Mouse (Mus musculus) liver, postnatal 0 days (tissue): Measurements from ENCODE around the gene Olfr1228. TPM values are rescaled to one million over a fixed set of nuclear protein-coding genes. Genes with fewer than 3 reads are reported as not detected.

Experiments used
- ATAC-seq: fragments of 200-750 bp; cut with Nextera tagmentation; 2 replicates; pipeline ENCODE4 v1.8.0; 2017; ENCODE audit warnings: mild to moderate bottlenecking, moderate library complexity
- DNase-seq: peaks from one replicate; pipeline ENCODE4 v3.0.0-alpha.2; 2016
- H3K27ac ChIP-seq: fragments of 300-500 bp; sonication (generic); 2 replicates; pipeline ENCODE4 v1.5.1; 2014; ENCODE audit warnings: antibody characterized with exemption, moderate library complexity, mild to moderate bottlenecking, low read depth
- H3K27me3 ChIP-seq: fragments of 300-500 bp; sonication (generic); 2 replicates; pipeline ENCODE4 v1.6.1; 2014; ENCODE audit warnings: low read length, control low read depth, mixed read lengths; ENCODE audit not compliant: insufficient read depth
- H3K36me3 ChIP-seq: fragments of 300-500 bp; sonication (generic); replicated peaks from 2 replicates; pipeline ENCODE4 v1.6.1; 2014; ENCODE audit warnings: mild to moderate bottlenecking, control low read depth, low read length, moderate library complexity, mixed read lengths; ENCODE audit not compliant: insufficient read depth
- H3K4me1 ChIP-seq: fragments of 300-500 bp; sonication (generic); 2 replicates; pipeline ENCODE4 v1.6.1; 2014; ENCODE audit warnings: antibody characterized with exemption, mild to moderate bottlenecking, control low read depth; ENCODE audit not compliant: insufficient read depth
- H3K4me2 ChIP-seq: fragments of 300-500 bp; sonication (generic); 2 replicates; pipeline ENCODE4 v1.6.1; 2014; ENCODE audit warnings: low read depth, mild to moderate bottlenecking, low read length, moderate library complexity, mixed read lengths
- H3K4me3 ChIP-seq: fragments of 300-500 bp; sonication (generic); 2 replicates; pipeline ENCODE4 v1.5.1; 2014; ENCODE audit warnings: low read depth, low read length
- H3K9ac ChIP-seq: fragments of 300-500 bp; sonication (generic); replicated peaks from 2 replicates; pipeline ENCODE4 v1.6.1; 2014; ENCODE audit warnings: mild to moderate bottlenecking, moderate library complexity
- H3K9me3 ChIP-seq: fragments of 300-500 bp; sonication (generic); 2 replicates; pipeline ENCODE4 v1.6.1; 2016; ENCODE audit warnings: mild to moderate bottlenecking, control low read depth, low read length, mixed read lengths
- CTCF ChIP-seq: sonication (generic); IDR thresholded peaks from 2 replicates; pipeline ENCODE4 v1.5.1; 2016; ENCODE audit warnings: antibody characterized with exemption, low read depth
- EP300 ChIP-seq: IDR thresholded peaks from 2 replicates; pipeline ENCODE4 v1.6.1; 2016; ENCODE audit warnings: antibody characterized with exemption, low read depth, mild to moderate bottlenecking
- WGBS: fragments of 180-500 bp; shearing (Covaris S2); extraction: QIAGEN DNeasy Blood & Tissue Kit; methylation state at CpG from one replicate; pipeline ENCODE4 v1.1.7; 2014; ENCODE audit not compliant: insufficient replicate concordance; 5-methylcytosine and 5-hydroxymethylcytosine counted together
- polyA plus RNA-seq: library from polyadenylated mRNA; unstranded; fragments of >200 nt; fragmentation: Nextera tagmentation; extraction: Ambion mirVana; gene quantifications from 2 replicates; pipeline ENCODE4 v1.2.1, GENCODE M21; 2015

Olfr1228 gene
- polyA plus RNA-seq, result not detected in 2 replicates

GRCm38 (mm10) chr2:89253962-89254361 is at the start of gene Olfr1228:
Olfr1228 (minus strand) TSS chr2:89254062.
- ATAC-seq (no peak), DNase-seq (no peak)

GRCm38 (mm10) chr2:89297168-89297567 is 43.3 kb upstream of the Olfr1228 start, which contains the start of gene Olfr1230:
Olfr1230 (minus strand) TSS chr2:89297268.
- H3K4me3 ChIP-seq, result no peak within 1 kb of the TSS
- H3K9me3 ChIP-seq, result no peaks in the 10 kb centered on the region
- 78% methylated on average over 1 of the region's 1 CpGs for WGBS
- no peak within 1 kb of the TSS for H3K4me2 ChIP-seq
- H3K27ac ChIP-seq, result no peak within 1 kb of the TSS
- no peaks in the 10 kb centered on the region for H3K36me3 ChIP-seq
- ATAC-seq (no peak), DNase-seq (no peak)
- TF ChIP-seq EP300, result no peak
- no peak for TF ChIP-seq CTCF
- no peaks in the 10 kb centered on the region for H3K27me3 ChIP-seq
- H3K4me1 ChIP-seq, result no peaks in the 10 kb centered on the region
- H3K9ac ChIP-seq, result no peak within 1 kb of the TSS

More at GRCm38 (mm10) chr2:89253962-89254361, at the start of gene Olfr1228:
- Histone ChIP-seq H3K27ac (no peak within 1 kb of the TSS), H3K4me2 (no peak within 1 kb of the TSS), H3K9me3 (no peaks in the 10 kb centered on the region), H3K9ac (no peak within 1 kb of the TSS), H3K4me3 (no peak within 1 kb of the TSS), H3K27me3 (no peaks in the 10 kb centered on the region), H3K36me3 (no peaks in the 10 kb centered on the region), H3K4me1 (no peaks in the 10 kb centered on the region)
- TF ChIP-seq EP300, result no peak
- TF ChIP-seq CTCF, result no peak

- no peak within 1 kb of the TSS for H3K4me2 ChIP-seq
- ATAC-seq, result no peak
- TF ChIP-seq CTCF (no peak), EP300 (no peak)
- H3K36me3 ChIP-seq, result no peaks in the 10 kb centered on the region
- no peak within 1 kb of the TSS for H3K4me3 ChIP-seq
- no peak within 1 kb of the TSS for H3K27ac ChIP-seq
- 59% methylated on average over 2 of the region's 2 CpGs for WGBS
- H3K9ac ChIP-seq, result no peak within 1 kb of the TSS
- H3K4me1 ChIP-seq, result no peaks in the 10 kb centered on the region
- H3K9me3 ChIP-seq, result no peaks in the 10 kb centered on the region
- no peaks in the 10 kb centered on the region for H3K27me3 ChIP-seq
- no peak for DNase-seq
Measured at GRCm38 (mm10) chr2:89287914-89288313, 34.1 kb upstream of the Olfr1228 start, which contains the start of gene Olfr1229. Olfr1229 (minus strand) TSS chr2:89288014.

- WGBS, result 55% methylated on average over 2 of the region's 2 CpGs
- no peak for DNase-seq
- TF ChIP-seq CTCF (no peak), EP300 (no peak)
- H3K4me3 ChIP-seq, result no peak within 1 kb of the TSS
- no peaks in the 10 kb centered on the region for H3K36me3 ChIP-seq
- no peaks in the 10 kb centered on the region for H3K27me3 ChIP-seq
- H3K4me2 ChIP-seq, result no peak within 1 kb of the TSS
- no peaks in the 10 kb centered on the region; the same call in 1 of the 2 replicates for H3K9me3 ChIP-seq
- no peak for ATAC-seq
- no peak within 1 kb of the TSS for H3K9ac ChIP-seq
- no peak within 1 kb of the TSS for H3K27ac ChIP-seq
- no peaks in the 10 kb centered on the region for H3K4me1 ChIP-seq
Measured at GRCm38 (mm10) chr2:89199948-89200347, 53.9 kb downstream of the Olfr1228 start, which contains the start of gene Olfr1226. Olfr1226 (minus strand) TSS chr2:89200048.

Other genes with a start within 250 kb of the Olfr1228 start
- not detected in 2 replicates for gene Olfr1215, start 247.1 kb downstream of the Olfr1228 start, polyA plus RNA-seq
- not detected in 2 replicates for gene Olfr1216, start 235.7 kb downstream of the Olfr1228 start, polyA plus RNA-seq
- gene Olfr1217, start 222.0 kb downstream of the Olfr1228 start, polyA plus RNA-seq, result not detected in 2 replicates
- gene Olfr1218, start 192.9 kb downstream of the Olfr1228 start, polyA plus RNA-seq, result not detected in 2 replicates
- gene Olfr1219, start 170.5 kb downstream of the Olfr1228 start, polyA plus RNA-seq, result not detected in 2 replicates
- not detected in 2 replicates for gene Olfr1220, start 147.2 kb downstream of the Olfr1228 start, polyA plus RNA-seq
- gene Olfr1221, start 136.8 kb downstream of the Olfr1228 start, polyA plus RNA-seq, result not detected in 2 replicates
- gene Olfr1222, start 121.0 kb downstream of the Olfr1228 start, polyA plus RNA-seq, result not detected in 2 replicates
- not detected in 2 replicates for gene Olfr1223, start 102.5 kb downstream of the Olfr1228 start, polyA plus RNA-seq
- not detected in 2 replicates for gene Olfr1224-ps1, start 90.0 kb downstream of the Olfr1228 start, polyA plus RNA-seq
- gene Olfr1225, start 79.4 kb downstream of the Olfr1228 start, polyA plus RNA-seq, result not detected in 2 replicates
- gene Olfr1226, start 54.0 kb downstream of the Olfr1228 start, polyA plus RNA-seq, result not detected in 2 replicates
- not detected in 2 replicates for gene Olfr1229, start 34.0 kb upstream of the Olfr1228 start, polyA plus RNA-seq
- not detected in 2 replicates for gene Olfr1230, start 43.2 kb upstream of the Olfr1228 start, polyA plus RNA-seq
- not detected in 2 replicates for gene Olfr1231, start 53.0 kb upstream of the Olfr1228 start, polyA plus RNA-seq
- gene Olfr1232, start 75.6 kb upstream of the Olfr1228 start, polyA plus RNA-seq, result not detected in 2 replicates
- gene Olfr1233, start 88.3 kb upstream of the Olfr1228 start, polyA plus RNA-seq, result not detected in 2 replicates
- not detected in 2 replicates for gene Olfr1234, start 110.8 kb upstream of the Olfr1228 start, polyA plus RNA-seq
- gene Olfr1238, start 155.6 kb upstream of the Olfr1228 start, polyA plus RNA-seq, result not detected in 2 replicates
- not detected in 2 replicates for gene Olfr1239, start 166.3 kb upstream of the Olfr1228 start, polyA plus RNA-seq
- not detected in 2 replicates for gene Olfr1240, start 188.9 kb upstream of the Olfr1228 start, polyA plus RNA-seq
- not detected in 2 replicates for gene Olfr1241, start 233.1 kb upstream of the Olfr1228 start, polyA plus RNA-seq
- not detected in 2 replicates for gene Olfr1242, start 244.3 kb upstream of the Olfr1228 start, polyA plus RNA-seq